Mouse (Mus musculus): ENCODE data around the gene Snrpe. TPM values are rescaled to one million over a fixed set of nuclear protein-coding genes. Genes with fewer than 3 reads are reported as not detected.

The Snrpe gene
- 149 and 152 TPM in 2 replicates for polyA plus RNA-seq (2012; rRNA removed)

GRCm38 (mm10) chr1:133609771-133610502 lies at the start of gene Snrpe:
Gene Snrpe (minus strand): TSS chr1:133610291.

Other genes starting within 250 kb of the Snrpe start
- 34.0 and 35.7 TPM in 2 replicates for gene Etnk2, start 246.7 kb downstream of the Snrpe start, polyA plus RNA-seq (2012; rRNA removed)
- 5.7 and 6.4 TPM in 2 replicates for gene Sox13, start 185.9 kb downstream of the Snrpe start, polyA plus RNA-seq (2012; rRNA removed)
- 1.7 and 1.9 TPM in 2 replicates for gene Zbed6, start 50.6 kb upstream of the Snrpe start, polyA plus RNA-seq (2012; rRNA removed)
- 1.9 and 2.2 TPM in 2 replicates for gene Gm38394, start 51.0 kb upstream of the Snrpe start, polyA plus RNA-seq (2012; rRNA removed)
- 1.3 and 1.4 TPM in 2 replicates for gene Lax1, start 79.8 kb upstream of the Snrpe start, polyA plus RNA-seq (2012; rRNA removed)
- 6.2 and 7.6 TPM in 2 replicates for gene Atp2b4, start 190.8 kb upstream of the Snrpe start, polyA plus RNA-seq (2012; rRNA removed)

Data from liver, embryonic 18 days (tissue).